Mouse (Mus musculus) neutrophil, adult 59 days (primary cell): ENCODE data around the gene Entpd2. TPM values are rescaled to one million over a fixed set of nuclear protein-coding genes. Genes with fewer than 3 reads are reported as not detected.

Source experiments
- total RNA-seq, 2 experiments: library from RNA; stranded (reverse); gene quantifications; 1 replicate in 1 of 2; 2 replicates in 1 of 2; pipeline ENCODE4 v1.2.4; 2023

Gene Entpd2
- total RNA-seq = not detected

GRCm38 (mm10) chr2:25395721-25396596, at the start of gene Entpd2:
Entpd2 (plus strand) TSS chr2:25395874.

GRCm38 (mm10) chr2:25356208-25357079, 39.2 kb upstream of the Entpd2 start, which contains the start of gene Dpp7:
Dpp7 (minus strand) TSS chr2:25356359.

GRCm38 (mm10) chr2:25365091-25365761, 30.4 kb upstream of the Entpd2 start, which contains the start of gene Uap1l1:
Uap1l1 (minus strand) TSS chr2:25365682.

GRCm38 (mm10) chr2:25371764-25372643, 23.7 kb upstream of the Entpd2 start, which contains the start of gene Sapcd2:
Sapcd2 (plus strand) TSS chr2:25372321.

GRCm38 (mm10) chr2:25399051-25399450, 3.4 kb downstream of the Entpd2 start, which contains the start of gene Npdc1:
Npdc1 (plus strand) TSS chr2:25399351.

GRCm38 (mm10) chr2:25422587-25423410, 27.1 kb downstream of the Entpd2 start, which contains the start of gene Fut7:
Fut7 (plus strand) TSS chr2:25423267.

GRCm38 (mm10) chr2:25428442-25429236, 33.0 kb downstream of the Entpd2 start, which contains the start of gene Abca2:
Abca2 (plus strand) TSS chr2:25428703.

Other genes with a start within 250 kb of the Entpd2 start
- gene Nrarp, start 215.1 kb upstream of the Entpd2 start, total RNA-seq = under 1 TPM; 0.57 to 0.73 TPM
- gene Tor4a, start 199.0 kb upstream of the Entpd2 start, total RNA-seq = 10 to 100 TPM; 39.0 to 42.5 TPM
- 10 to 100 TPM; 46.2 to 55.8 TPM for gene Nelfb, start 184.4 kb upstream of the Entpd2 start, total RNA-seq
- under 1 TPM; 0.29 to 0.40 TPM for gene Stpg3, start 181.2 kb upstream of the Entpd2 start, total RNA-seq
- gene Fam166a, start 177.1 kb upstream of the Entpd2 start, total RNA-seq = not detected
- gene Tubb4b, start 171.2 kb upstream of the Entpd2 start, total RNA-seq = 100 to 1,000 TPM; 254 to 279 TPM
- not detected for gene Slc34a3, start 161.5 kb upstream of the Entpd2 start, total RNA-seq
- not detected for gene Rnf224, start 159.1 kb upstream of the Entpd2 start, total RNA-seq
- gene Rnf208, start 153.6 kb upstream of the Entpd2 start, total RNA-seq = under 1 TPM in 1 of 2 experiments, not detected in 1; 0.29 TPM
- not detected for gene Cysrt1, start 153.4 kb upstream of the Entpd2 start, total RNA-seq
- 1 to 10 TPM in 1 of 2 experiments, under 1 TPM in 1; 0.53 to 3.2 TPM for gene AL732309.1, start 149.0 kb upstream of the Entpd2 start, total RNA-seq
- gene Tmem203, start 140.4 kb upstream of the Entpd2 start, total RNA-seq = 10 to 100 TPM; 17.8 to 19.1 TPM
- 10 to 100 TPM; 12.7 to 14.6 TPM for gene Tprn, start 133.3 kb upstream of the Entpd2 start, total RNA-seq
- gene Ssna1, start 123.4 kb upstream of the Entpd2 start, total RNA-seq = 10 to 100 TPM; 60.4 to 61.5 TPM
- gene Anapc2, start 123.4 kb upstream of the Entpd2 start, total RNA-seq = 10 to 100 TPM; 79.1 to 82.3 TPM
- not detected for gene Tmem210, start 107.7 kb upstream of the Entpd2 start, total RNA-seq
- gene Lrrc26, start 106.0 kb upstream of the Entpd2 start, total RNA-seq = not detected
- not detected for gene Grin1, start 76.7 kb upstream of the Entpd2 start, total RNA-seq
- gene Man1b1, start 63.5 kb upstream of the Entpd2 start, total RNA-seq = 10 to 100 TPM; 39.8 to 46.7 TPM
- gene Dpp7, start 39.5 kb upstream of the Entpd2 start, total RNA-seq = 10 to 100 TPM; 11.1 to 21.8 TPM
- gene Uap1l1, start 30.2 kb upstream of the Entpd2 start, total RNA-seq = 10 to 100 TPM; 30.5 to 36.8 TPM
- 10 to 100 TPM in 1 of 2 experiments, 1 to 10 TPM in 1; 9.1 to 11.3 TPM for gene Sapcd2, start 23.6 kb upstream of the Entpd2 start, total RNA-seq
- gene Npdc1, start 3.5 kb downstream of the Entpd2 start, total RNA-seq = not detected
- 10 to 100 TPM; 16.2 to 20.1 TPM for gene Fut7, start 27.4 kb downstream of the Entpd2 start, total RNA-seq
- gene Abca2, start 32.8 kb downstream of the Entpd2 start, total RNA-seq = 10 to 100 TPM; 17.7 to 22.9 TPM
- not detected for gene Clic3, start 61.0 kb downstream of the Entpd2 start, total RNA-seq
- gene Paxx, start 65.2 kb downstream of the Entpd2 start, total RNA-seq = 10 to 100 TPM; 44.7 to 53.4 TPM
- not detected for gene Ptgds, start 74.2 kb downstream of the Entpd2 start, total RNA-seq
- not detected for gene Lcn12, start 98.0 kb downstream of the Entpd2 start, total RNA-seq
- 10 to 100 TPM; 26.8 to 28.7 TPM for gene Fbxw5, start 104.9 kb downstream of the Entpd2 start, total RNA-seq
- gene C8g, start 105.8 kb downstream of the Entpd2 start, total RNA-seq = under 1 TPM; 0.44 to 0.64 TPM
- gene Traf2, start 151.1 kb downstream of the Entpd2 start, total RNA-seq = 10 to 100 TPM; 21.6 to 24.3 TPM
- 10 to 100 TPM; 87.5 to 92.7 TPM for gene Edf1, start 162.0 kb downstream of the Entpd2 start, total RNA-seq
- under 1 TPM; 0.42 to 0.62 TPM for gene Mamdc4, start 179.0 kb downstream of the Entpd2 start, total RNA-seq
- 1 to 10 TPM; 4.7 to 5.8 TPM for gene Phpt1, start 179.3 kb downstream of the Entpd2 start, total RNA-seq
- gene Ajm1, start 185.9 kb downstream of the Entpd2 start, total RNA-seq = not detected
- gene Rabl6, start 212.6 kb downstream of the Entpd2 start, total RNA-seq = 10 to 100 TPM; 28.3 to 46.4 TPM
- gene Ccdc183, start 221.8 kb downstream of the Entpd2 start, total RNA-seq = not detected
- gene Tmem141, start 226.1 kb downstream of the Entpd2 start, total RNA-seq = 1 to 10 TPM; 3.5 to 4.4 TPM
- gene Fcna, start 232.2 kb downstream of the Entpd2 start, total RNA-seq = 1 to 10 TPM; 1.8 to 2.7 TPM